ENCODE assay signal across 9 mouse cellular contexts in genomic region chr17:5885474-5885873, GRCm38 (mm10). TPM values are rescaled to one million over a fixed set of nuclear protein-coding genes. Genes with fewer than 3 reads are reported as not detected.
DNase-seq lines count a peak whose midpoint lies in the region; ATAC-seq and TF ChIP-seq lines count a peak whose summit lies in the region.
"Had no signal": no experiment of that assay in that cellular context is flagged by ENCODE, and none has a peak within 500 bp of the region (broad histone marks: within the 10 kb centered on the region; RNA-seq: fewer than 3 reads in every experiment).

No protein-coding gene starts in this region.

- TF ChIP-seq CTCF in thymus, adult 2 months (IDR thresholded peaks at IDR 0.05; ENCODE audit: borderline replicate concordance, control insufficient read depth, extremely low read depth, insufficient read depth, low read length, poor library complexity) = no peak

- H3K4me2 ChIP-seq in embryonic facial prominence, embryonic 12.5 days (replicated peaks) = no peak overlapping the region

- no peak for TF ChIP-seq POLR2A in thymus, adult 2 months (IDR thresholded peaks at IDR 0.05; ENCODE audit: control insufficient read depth, extremely low read depth, insufficient read depth, low read length, poor library complexity)

- peaks cover 5% of the 10 kb centered on the region; the same call in 1 of the 2 replicates for H3K36me3 ChIP-seq in embryonic facial prominence, embryonic 12.5 days
- H3K36me3 ChIP-seq in thymus, adult 2 months (ENCODE audit: control insufficient read depth, insufficient read depth, low read length) = no peaks in the 10 kb centered on the region

- no peak for ATAC-seq in cerebellum, adult (ENCODE audit: insufficient number of reproducible peaks, low FRiP score, low TSS enrichment)
- no peak for ATAC-seq in embryonic facial prominence, embryonic 12.5 days (ENCODE audit: insufficient number of reproducible peaks, insufficient read depth, low FRiP score, low TSS enrichment)

- intact Hi-C loops in heart, postnatal 14 days (cut with DNase I) = no loop called here

- no peaks in the 10 kb centered on the region for H3K9me3 ChIP-seq in embryonic facial prominence, embryonic 12.5 days

- no peak overlapping the region for H3K9ac ChIP-seq in embryonic facial prominence, embryonic 12.5 days

- WGBS in embryonic facial prominence, embryonic 12.5 days = 67% methylated on average over 8 of the region's 8 CpGs
- WGBS in thymus, adult 2 months = 6% methylated on average over 8 of the region's 8 CpGs

- H3K27ac ChIP-seq in embryonic facial prominence, embryonic 12.5 days = peak overlapping the region; percentile 65; the same call in 1 of the 2 replicates
- peak overlapping the region; percentile 87 for H3K27ac ChIP-seq in thymus, adult 2 months (ENCODE audit: control insufficient read depth, insufficient read depth, low read length)

- no peak overlapping the region for H3K4me3 ChIP-seq in embryonic facial prominence, embryonic 12.5 days
- no peak overlapping the region for H3K4me3 ChIP-seq in thymus, adult 2 months (ENCODE audit: control insufficient read depth, insufficient read depth, low read length)
- H3K4me3 ChIP-seq: erythroblast, embryonic 14.5 days had no signal

- peak; percentile 41 for DNase-seq in cerebellum, adult 11 months
- DNase-seq in T-cell, adult 2 months (ENCODE audit: low spot score) = peak; percentile 59
- DNase-seq in heart, postnatal 14 days = peak; percentile 79 to 82
- peak; percentile 87 to 91 for DNase-seq in kidney, postnatal 25 days
- peak; percentile 82 for DNase-seq in lung, postnatal 36 days
- DNase-seq in thymus, adult 2 months = peak; percentile 61

- no peaks in the 10 kb centered on the region for H3K4me1 ChIP-seq in embryonic facial prominence, embryonic 12.5 days
- H3K4me1 ChIP-seq in thymus, adult 2 months (replicated peaks; ENCODE audit: control insufficient read depth, insufficient read depth, low read length) = peaks cover 23% of the 10 kb centered on the region

- no peaks in the 10 kb centered on the region for H3K27me3 ChIP-seq in embryonic facial prominence, embryonic 12.5 days
- no peaks in the 10 kb centered on the region for H3K27me3 ChIP-seq in thymus, adult 2 months (ENCODE audit: control insufficient read depth, insufficient read depth, low read length)

RNA-seq across cellular contexts. Expression of gene Snx9, which starts 44.3 kb away (rescaled TPM):
- 31.7 and 33.3 TPM in 2 replicates for polyA plus RNA-seq in embryonic facial prominence, embryonic 12.5 days (2016; fragmentation: Nextera tagmentation; extraction: Ambion mirVana)
- 10 to 100 TPM; 31.5 to 33.3 TPM for total RNA-seq in heart, postnatal 14 days (2021)
- 11.2 and 12.5 TPM in 2 replicates for polyA plus RNA-seq in thymus, adult 2 months (2012; rRNA removed)

RNA-seq across cellular contexts. Expression of gene Synj2, which starts 55.6 kb away (rescaled TPM):
- 2.5 and 2.6 TPM in 2 replicates for polyA plus RNA-seq in embryonic facial prominence, embryonic 12.5 days (2016; fragmentation: Nextera tagmentation; extraction: Ambion mirVana)
- total RNA-seq in heart, postnatal 14 days (2021) = 10 to 100 TPM; 30.7 to 32.1 TPM
- 9.0 and 9.8 TPM in 2 replicates for polyA plus RNA-seq in thymus, adult 2 months (2012; rRNA removed)
- polyA plus RNA-seq: erythroblast, embryonic 14.5 days had no signal
